Mouse (Mus musculus): ENCODE data around the gene Ergic1. TPM values are rescaled to one million over a fixed set of nuclear protein-coding genes. Genes with fewer than 3 reads are reported as not detected.

Ergic1 gene
- polyA plus RNA-seq, 1 experiment: 114 TPM

DNA sequence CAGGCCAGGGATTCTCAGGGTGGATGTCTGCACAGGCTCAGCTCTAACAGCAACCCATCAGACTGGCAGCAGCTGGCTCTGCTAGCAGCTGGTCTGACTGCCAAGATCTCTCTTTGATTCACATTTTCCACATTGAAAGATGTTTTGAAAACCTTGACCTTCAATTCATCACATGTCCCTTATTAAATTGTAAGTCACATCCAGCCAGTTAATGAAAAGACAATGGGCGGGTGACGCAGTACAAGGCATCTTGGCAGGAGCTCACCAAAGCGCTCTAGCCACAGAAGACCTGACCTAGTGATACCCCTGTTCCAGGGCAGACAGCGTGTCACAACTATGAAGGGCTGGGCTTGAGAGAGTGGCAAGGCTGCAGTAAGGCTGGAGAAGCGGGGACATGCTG lies 21.0 kb downstream of the Ergic1 start:
- Histone ChIP-seq H3ac (ENCODE audit: control insufficient read depth, insufficient read length, low read depth) (no peak overlapping the region), H3K4me3 (ENCODE audit: insufficient read depth, poor library complexity, severe bottlenecking) (no peak overlapping the region), H3K79me3 (ENCODE audit: low read depth) (peaks cover 62% of the 10 kb centered on the region), H3K27me3 (ENCODE audit: control insufficient read depth, insufficient read depth, insufficient read length) (no peaks in the 10 kb centered on the region), H3K36me3 (ENCODE audit: control insufficient read depth, insufficient read depth) (peaks cover 38% of the 10 kb centered on the region), H3K79me2 (ENCODE audit: control insufficient read depth, insufficient read depth) (peaks cover 84% of the 10 kb centered on the region)
- no peak for TF ChIP-seq USF1 (IDR thresholded peaks at IDR 0.05; ENCODE audit: low read depth)
- no peak for TF ChIP-seq MYOG (IDR thresholded peaks at IDR 0.05; ENCODE audit: control insufficient read depth, extremely low read depth, insufficient read length)
- TF ChIP-seq CTCF (IDR thresholded peaks at IDR 0.05; ENCODE audit: control insufficient read depth, insufficient read depth, insufficient read length): no peak
- TF ChIP-seq CEBPB (IDR thresholded peaks at IDR 0.05; ENCODE audit: low read depth): no peak
- TF ChIP-seq FOSL1 (IDR thresholded peaks at IDR 0.05; ENCODE audit: insufficient read depth, low read length, poor library complexity, severe bottlenecking): no peak
- no peak for TF ChIP-seq MYOD1 (IDR thresholded peaks at IDR 0.05; ENCODE audit: control insufficient read depth, insufficient read length, low read depth)
- TF ChIP-seq MAX (IDR thresholded peaks at IDR 0.05): no peak

DNA sequence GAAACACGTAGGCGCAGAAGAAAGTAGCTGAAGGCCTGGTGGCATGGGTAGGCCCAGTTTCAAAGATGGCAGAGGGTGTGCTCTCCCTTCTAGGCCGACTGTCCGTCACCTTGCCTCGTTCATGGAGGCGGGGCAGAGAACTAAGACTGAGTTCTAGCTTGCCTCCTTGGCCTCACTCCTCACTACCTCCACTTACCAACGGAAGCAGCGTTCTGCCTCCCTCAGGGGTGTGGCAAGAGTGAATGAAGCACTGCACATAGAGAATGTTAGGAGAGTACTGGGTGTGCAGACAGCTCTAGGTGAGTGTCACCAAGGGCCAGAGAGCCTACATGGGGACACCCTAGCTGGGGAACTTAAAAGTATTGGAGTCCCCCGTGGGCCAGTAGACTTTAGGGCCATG lies 21.8 kb downstream of the Ergic1 start:
- no peak overlapping the region for H3ac ChIP-seq (ENCODE audit: control insufficient read depth, insufficient read length, low read depth)
- peaks cover 35% of the 10 kb centered on the region for H3K36me3 ChIP-seq (ENCODE audit: control insufficient read depth, insufficient read depth)
- no peak overlapping the region for H3K4me3 ChIP-seq (ENCODE audit: insufficient read depth, poor library complexity, severe bottlenecking)
- H3K79me3 ChIP-seq (ENCODE audit: low read depth): peaks cover 64% of the 10 kb centered on the region
- TF ChIP-seq MYOD1 (IDR thresholded peaks at IDR 0.05; ENCODE audit: control insufficient read depth, insufficient read length, low read depth) (no peak), USF1 (IDR thresholded peaks at IDR 0.05; ENCODE audit: low read depth) (no peak), FOSL1 (IDR thresholded peaks at IDR 0.05; ENCODE audit: insufficient read depth, low read length, poor library complexity, severe bottlenecking) (no peak)
- H3K79me2 ChIP-seq (ENCODE audit: control insufficient read depth, insufficient read depth): peaks cover 84% of the 10 kb centered on the region
- H3K27me3 ChIP-seq (ENCODE audit: control insufficient read depth, insufficient read depth, insufficient read length): no peaks in the 10 kb centered on the region

DNA sequence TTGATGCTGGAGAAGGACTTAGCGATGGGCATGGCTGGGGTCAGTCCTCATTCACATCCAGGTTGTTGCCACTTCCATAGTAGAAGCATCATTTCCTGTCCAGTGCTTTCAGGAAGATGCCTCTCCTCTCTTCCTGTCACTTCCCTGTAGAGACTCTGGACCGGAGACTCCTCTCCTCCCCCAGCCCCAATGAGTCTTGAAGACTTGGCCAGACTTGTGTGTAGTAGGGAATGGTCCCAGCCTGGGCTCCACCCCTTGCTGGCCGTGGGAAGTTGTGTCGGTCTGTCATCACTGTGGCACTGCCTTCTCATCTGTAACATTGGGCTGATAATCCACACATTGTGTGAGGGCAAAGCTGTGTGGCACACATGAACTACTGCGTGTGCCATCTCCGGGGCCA lies 22.3 kb downstream of the Ergic1 start:
- Histone ChIP-seq H3K79me3 (ENCODE audit: low read depth) (peaks cover 65% of the 10 kb centered on the region), H3K36me3 (ENCODE audit: control insufficient read depth, insufficient read depth) (peaks cover 35% of the 10 kb centered on the region), H3K79me2 (ENCODE audit: control insufficient read depth, insufficient read depth) (peaks cover 84% of the 10 kb centered on the region), H3K27me3 (ENCODE audit: control insufficient read depth, insufficient read depth, insufficient read length) (no peaks in the 10 kb centered on the region), H3K4me3 (ENCODE audit: insufficient read depth, poor library complexity, severe bottlenecking) (no peak overlapping the region), H3ac (ENCODE audit: control insufficient read depth, insufficient read length, low read depth) (peak overlapping the region; percentile 33)
- TF ChIP-seq MAX (IDR thresholded peaks at IDR 0.05): no peak
- TF ChIP-seq FOSL1 (IDR thresholded peaks at IDR 0.05; ENCODE audit: insufficient read depth, low read length, poor library complexity, severe bottlenecking): no peak
- no peak for TF ChIP-seq CTCF (IDR thresholded peaks at IDR 0.05; ENCODE audit: control insufficient read depth, insufficient read depth, insufficient read length)
- TF ChIP-seq CEBPB (IDR thresholded peaks at IDR 0.05; ENCODE audit: low read depth): no peak
- TF ChIP-seq USF1 (IDR thresholded peaks at IDR 0.05; ENCODE audit: low read depth): no peak
- no peak for TF ChIP-seq MYOG (IDR thresholded peaks at IDR 0.05; ENCODE audit: control insufficient read depth, extremely low read depth, insufficient read length)
- no peak for TF ChIP-seq MYOD1 (IDR thresholded peaks at IDR 0.05; ENCODE audit: control insufficient read depth, insufficient read length, low read depth)

DNA sequence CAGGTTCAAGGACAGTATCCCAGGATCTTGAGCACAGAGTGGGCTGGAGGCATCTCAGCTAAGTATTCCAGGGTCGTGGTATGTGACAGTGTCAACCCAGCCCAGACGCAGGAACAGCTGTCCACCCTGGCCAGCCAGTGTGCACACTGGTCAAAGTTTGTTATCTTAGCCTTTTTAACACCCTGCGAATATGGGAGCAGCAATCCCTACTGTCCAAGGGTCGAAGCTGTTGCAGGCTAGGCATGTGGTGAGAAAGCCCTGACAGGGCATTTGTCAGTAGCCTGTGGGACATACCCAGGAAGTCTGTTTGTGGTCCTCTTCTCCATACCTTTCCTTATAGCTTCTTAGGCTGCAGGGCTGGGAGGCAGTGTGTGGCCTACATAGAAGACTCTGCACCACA lies 22.8 kb downstream of the Ergic1 start:
- H3K27me3 ChIP-seq (ENCODE audit: control insufficient read depth, insufficient read depth, insufficient read length): no peaks in the 10 kb centered on the region
- no peak overlapping the region for H3K4me3 ChIP-seq (ENCODE audit: insufficient read depth, poor library complexity, severe bottlenecking)
- peaks cover 84% of the 10 kb centered on the region for H3K79me2 ChIP-seq (ENCODE audit: control insufficient read depth, insufficient read depth)
- H3ac ChIP-seq (ENCODE audit: control insufficient read depth, insufficient read length, low read depth): no peak overlapping the region
- no peak for TF ChIP-seq USF1 (IDR thresholded peaks at IDR 0.05; ENCODE audit: low read depth)
- no peak for TF ChIP-seq FOSL1 (IDR thresholded peaks at IDR 0.05; ENCODE audit: insufficient read depth, low read length, poor library complexity, severe bottlenecking)
- peak; percentile 88 for TF ChIP-seq MYOD1 (IDR thresholded peaks at IDR 0.05; ENCODE audit: control insufficient read depth, insufficient read length, low read depth)
- TF ChIP-seq MYOG (IDR thresholded peaks at IDR 0.05; ENCODE audit: control insufficient read depth, extremely low read depth, insufficient read length): no peak
- TF ChIP-seq CTCF (IDR thresholded peaks at IDR 0.05; ENCODE audit: control insufficient read depth, insufficient read depth, insufficient read length): no peak
- no peak for TF ChIP-seq CEBPB (IDR thresholded peaks at IDR 0.05; ENCODE audit: low read depth)
- H3K79me3 ChIP-seq (ENCODE audit: low read depth): peaks cover 61% of the 10 kb centered on the region
- peaks cover 37% of the 10 kb centered on the region for H3K36me3 ChIP-seq (ENCODE audit: control insufficient read depth, insufficient read depth)

DNA sequence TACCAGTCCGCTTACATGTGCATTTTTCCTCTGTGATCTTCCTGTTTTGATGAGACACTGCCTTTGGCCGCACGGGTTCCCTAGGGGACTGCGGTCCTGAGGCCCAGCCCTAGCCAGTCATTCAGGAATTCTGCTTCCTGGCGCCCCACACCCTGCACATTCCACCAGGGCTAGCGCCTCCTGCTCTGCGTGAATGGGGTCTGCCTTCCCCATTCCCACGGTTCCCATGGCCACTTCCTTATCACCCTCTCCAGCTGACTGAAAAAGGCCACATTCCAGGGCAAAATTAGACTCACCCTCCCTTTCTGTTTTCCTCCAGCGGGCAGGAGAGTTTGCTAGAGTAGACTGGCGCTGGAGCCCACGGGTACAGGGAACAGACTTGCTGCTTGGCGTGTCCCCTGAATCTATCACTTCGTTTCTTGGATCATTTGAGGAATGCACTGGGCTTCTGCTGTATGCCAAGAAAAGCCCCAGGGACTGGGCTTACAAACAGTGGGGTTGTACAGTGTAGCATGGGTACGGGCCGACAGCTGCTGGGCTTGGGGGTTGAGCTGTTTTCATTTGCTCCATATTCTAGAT lies 23.4 kb downstream of the Ergic1 start:
- Histone ChIP-seq H3K4me3 (ENCODE audit: insufficient read depth, poor library complexity, severe bottlenecking) (no peak overlapping the region), H3K79me2 (ENCODE audit: control insufficient read depth, insufficient read depth) (peaks cover 84% of the 10 kb centered on the region), H3K36me3 (ENCODE audit: control insufficient read depth, insufficient read depth) (peaks cover 37% of the 10 kb centered on the region), H3K27me3 (ENCODE audit: control insufficient read depth, insufficient read depth, insufficient read length) (no peaks in the 10 kb centered on the region), H3ac (ENCODE audit: control insufficient read depth, insufficient read length, low read depth) (peak overlapping the region; percentile 37), H3K79me3 (ENCODE audit: low read depth) (peaks cover 63% of the 10 kb centered on the region)
- TF ChIP-seq MAX (IDR thresholded peaks at IDR 0.05) (peak; percentile 31), CTCF (IDR thresholded peaks at IDR 0.05; ENCODE audit: control insufficient read depth, insufficient read depth, insufficient read length) (peak; percentile 3), FOSL1 (IDR thresholded peaks at IDR 0.05; ENCODE audit: insufficient read depth, low read length, poor library complexity, severe bottlenecking) (peak; percentile 71), MYOG (IDR thresholded peaks at IDR 0.05; ENCODE audit: control insufficient read depth, extremely low read depth, insufficient read length) (no peak), MYOD1 (IDR thresholded peaks at IDR 0.05; ENCODE audit: control insufficient read depth, insufficient read length, low read depth) (peak; percentile 74), USF1 (IDR thresholded peaks at IDR 0.05; ENCODE audit: low read depth) (no peak), CEBPB (IDR thresholded peaks at IDR 0.05; ENCODE audit: low read depth) (no peak)
